Mouse (Mus musculus) heart, adult 2 months (tissue): ENCODE measurements around the gene Ghsr. TPM values are rescaled to one million over a fixed set of nuclear protein-coding genes. Genes with fewer than 3 reads are reported as not detected.

Source experiments
- DNase-seq, 2 experiments: peaks; one replicate each; pipeline ENCODE4 v3.0.0; 2021
- H3K27ac ChIP-seq: fragments of 200-600 bp; 2 replicates; pipeline ENCODE4 v1.8.1; 2022
- H3K27me3 ChIP-seq: fragments of 200-500 bp; 2 replicates; pipeline ENCODE4 v1.6.1; 2012; ENCODE audit warnings: mild to moderate bottlenecking, low read length, inconsistent platforms, mixed read lengths; ENCODE audit not compliant: control insufficient read depth, insufficient read depth
- H3K36me3 ChIP-seq: fragments of 200-500 bp; 2 replicates; pipeline ENCODE4 v1.6.1; 2012; ENCODE audit warnings: low read length, inconsistent platforms; ENCODE audit not compliant: control insufficient read depth, insufficient read depth
- H3K4me1 ChIP-seq: fragments of 200-500 bp; 2 replicates; pipeline ENCODE4 v1.6.1; 2011; ENCODE audit warnings: low read length; ENCODE audit not compliant: control insufficient read depth, insufficient read depth
- H3K4me3 ChIP-seq: fragments of 200-600 bp; 2 replicates; pipeline ENCODE4 v1.8.1; 2022
- H3K79me2 ChIP-seq: fragments of 200-500 bp; replicated peaks from 2 replicates; pipeline ENCODE4 v1.6.1; 2012; ENCODE audit warnings: mild to moderate bottlenecking, inconsistent platforms, low read length, moderate library complexity, mixed read lengths; ENCODE audit not compliant: control insufficient read depth, insufficient read depth
- H3K9ac ChIP-seq: fragments of 200-500 bp; 2 replicates; pipeline ENCODE4 v1.6.1; 2012; ENCODE audit warnings: low read depth, mild to moderate bottlenecking, control low read depth, inconsistent platforms, low read length, mixed read lengths
- CTCF ChIP-seq: fragments of 200-600 bp; IDR thresholded peaks from 2 replicates; pipeline ENCODE4 v1.8.1; 2022; ENCODE audit warnings: antibody characterized with exemption, mild to moderate bottlenecking, moderate library complexity
- EP300 ChIP-seq: fragments of 200-500 bp; IDR thresholded peaks from 2 replicates; pipeline ENCODE4 v1.6.1; 2011; ENCODE audit warnings: low read depth, low read length, control low read depth; ENCODE audit not compliant: insufficient read depth
- POLR2A ChIP-seq: fragments of 200-500 bp; IDR thresholded peaks from 2 replicates; pipeline ENCODE4 v1.6.1; 2011; ENCODE audit warnings: mild to moderate bottlenecking, low read depth, low read length, control low read depth; ENCODE audit not compliant: insufficient read depth
- WGBS: fragments of 180-500 bp; shearing (Covaris S2); methylation state at CpG from one replicate; pipeline ENCODE4 v1.1.7; 2018; 5-methylcytosine and 5-hydroxymethylcytosine counted together
- intact Hi-C: fragments of 180-260 bp; cut with DNase I; formaldehyde crosslinking; loops from one replicate; pipeline ENCODE4 v1.15.1; 2025
- polyA plus RNA-seq: library from polyadenylated mRNA; depleted of rRNA; stranded (reverse); fragments of >200 nt; gene quantifications from 2 replicates; pipeline ENCODE4 v1.2.3, GENCODE M21; 2012
- total RNA-seq, 2 experiments: library from RNA; stranded (reverse); gene quantifications; 2 replicates each; pipeline ENCODE4 v1.2.3; 2021

The Ghsr gene
- total and polyA plus RNA-seq, 3 experiments: not detected

DNA sequence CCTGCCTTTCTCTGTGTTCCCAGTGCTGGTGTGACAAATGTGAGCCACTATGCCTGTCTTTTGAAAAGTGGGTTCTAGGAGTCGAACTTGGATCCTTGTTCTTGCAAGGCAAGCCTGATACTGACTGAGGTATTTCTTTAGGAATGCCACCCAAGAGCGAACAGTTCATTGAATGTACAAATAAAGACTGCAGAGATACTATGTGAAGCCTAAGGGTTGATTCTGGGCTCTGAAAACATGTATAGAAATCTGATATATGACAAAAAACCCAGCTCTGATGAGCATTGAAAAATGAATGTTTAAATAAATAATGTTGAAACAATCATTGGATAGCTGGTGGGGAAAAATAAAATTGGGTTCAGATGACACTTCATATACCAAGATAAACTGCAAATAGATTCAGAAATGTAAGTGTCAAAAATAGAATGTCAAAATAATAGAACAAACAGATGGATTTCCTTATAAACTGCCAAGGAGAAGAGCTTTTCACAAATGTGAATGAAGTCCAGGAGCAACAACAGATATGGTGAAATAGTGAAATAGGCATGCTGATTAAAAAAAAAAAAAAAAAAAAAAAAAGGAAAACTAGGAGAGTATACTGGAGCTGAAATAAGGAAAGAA lies 11.9 kb upstream of the Ghsr start:
- no peak overlapping the region for H3K27ac ChIP-seq
- DNase-seq: no peak
- H3K27me3 ChIP-seq: no peaks in the 10 kb centered on the region
- H3K4me3 ChIP-seq: no peak overlapping the region
- H3K9ac ChIP-seq: no peak overlapping the region
- no peaks in the 10 kb centered on the region for H3K79me2 ChIP-seq
- H3K36me3 ChIP-seq: no peaks in the 10 kb centered on the region
- intact Hi-C loops: no loop called here
- TF ChIP-seq CTCF (no peak), EP300 (no peak), POLR2A (no peak)
- 73% methylated on average over 2 of the region's 2 CpGs for WGBS
- H3K4me1 ChIP-seq: no peaks in the 10 kb centered on the region

DNA sequence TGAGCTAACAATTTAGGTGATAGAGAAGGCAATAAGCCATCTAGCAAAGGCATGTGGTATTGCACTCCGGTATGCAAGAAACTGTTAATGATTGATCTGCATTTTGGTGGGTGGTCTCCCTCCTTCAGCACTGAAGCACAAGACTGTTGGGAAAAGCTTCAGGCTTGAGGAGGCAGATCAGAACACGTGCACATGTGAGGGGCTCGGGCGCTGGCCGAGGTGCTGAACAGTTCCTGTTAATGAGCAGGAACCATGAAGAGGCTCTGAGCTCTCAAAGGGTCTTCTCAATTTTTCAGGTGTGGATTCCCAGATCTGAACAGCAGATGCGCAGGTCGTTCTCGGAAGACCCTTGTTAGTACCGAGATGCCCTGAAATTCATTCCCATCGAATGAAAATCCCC lies 1.0 kb upstream of the Ghsr start:
- intact Hi-C loops: no loop called here
- no peak overlapping the region for H3K4me3 ChIP-seq
- TF ChIP-seq EP300 (no peak), CTCF (no peak), POLR2A (no peak)
- peaks cover 7% of the 10 kb centered on the region for H3K27me3 ChIP-seq
- H3K36me3 ChIP-seq: no peaks in the 10 kb centered on the region
- 5% methylated on average over 10 of the region's 10 CpGs for WGBS
- no peaks in the 10 kb centered on the region for H3K79me2 ChIP-seq
- no peak overlapping the region for H3K27ac ChIP-seq
- DNase-seq: no peak
- no peaks in the 10 kb centered on the region for H3K4me1 ChIP-seq
- H3K9ac ChIP-seq: no peak overlapping the region

DNA sequence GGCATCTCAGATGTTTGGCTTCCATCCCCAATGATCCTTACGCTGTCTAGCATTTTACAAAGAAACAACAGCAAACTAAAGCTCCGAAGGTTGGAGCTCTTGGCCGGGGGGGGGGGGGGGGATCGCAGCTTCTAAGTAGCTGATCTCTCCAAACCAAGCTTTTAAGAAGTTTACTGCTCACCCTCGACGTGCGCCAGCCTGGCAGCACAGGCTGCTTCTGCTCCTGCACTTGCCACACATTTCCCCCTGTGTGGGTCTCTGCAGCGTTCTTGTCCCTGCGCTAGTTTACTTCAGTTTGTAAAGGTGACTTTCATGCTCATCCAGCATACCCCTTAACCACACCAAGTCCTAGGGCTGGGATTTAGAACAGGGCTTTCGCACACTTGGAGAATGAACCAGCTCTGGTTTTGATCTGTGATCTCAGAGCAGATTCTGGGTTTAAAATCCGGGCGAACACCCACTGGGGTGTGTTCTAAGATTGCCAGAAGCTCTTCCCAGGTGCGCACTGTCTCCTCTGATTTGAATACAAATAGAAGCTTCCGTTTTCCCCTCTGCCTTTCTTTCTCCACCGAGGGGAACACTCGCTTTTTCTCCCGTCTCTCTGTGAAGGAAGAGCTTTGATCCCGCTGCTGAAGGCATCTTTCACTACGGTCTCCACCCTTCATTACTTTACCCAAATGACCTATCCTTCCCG lies 422 bp upstream of the Ghsr start:
- H3K27ac ChIP-seq: no peak overlapping the region
- intact Hi-C loops: no loop called here
- 8% methylated on average over 20 of the region's 20 CpGs for WGBS
- no peaks in the 10 kb centered on the region for H3K36me3 ChIP-seq
- no peak for DNase-seq
- no peak overlapping the region for H3K9ac ChIP-seq
- peaks cover 7% of the 10 kb centered on the region for H3K27me3 ChIP-seq
- no peaks in the 10 kb centered on the region for H3K4me1 ChIP-seq
- H3K79me2 ChIP-seq: no peaks in the 10 kb centered on the region
- H3K4me3 ChIP-seq: no peak overlapping the region
- TF ChIP-seq CTCF: no peak
- no peak for TF ChIP-seq POLR2A
- TF ChIP-seq EP300: no peak

DNA sequence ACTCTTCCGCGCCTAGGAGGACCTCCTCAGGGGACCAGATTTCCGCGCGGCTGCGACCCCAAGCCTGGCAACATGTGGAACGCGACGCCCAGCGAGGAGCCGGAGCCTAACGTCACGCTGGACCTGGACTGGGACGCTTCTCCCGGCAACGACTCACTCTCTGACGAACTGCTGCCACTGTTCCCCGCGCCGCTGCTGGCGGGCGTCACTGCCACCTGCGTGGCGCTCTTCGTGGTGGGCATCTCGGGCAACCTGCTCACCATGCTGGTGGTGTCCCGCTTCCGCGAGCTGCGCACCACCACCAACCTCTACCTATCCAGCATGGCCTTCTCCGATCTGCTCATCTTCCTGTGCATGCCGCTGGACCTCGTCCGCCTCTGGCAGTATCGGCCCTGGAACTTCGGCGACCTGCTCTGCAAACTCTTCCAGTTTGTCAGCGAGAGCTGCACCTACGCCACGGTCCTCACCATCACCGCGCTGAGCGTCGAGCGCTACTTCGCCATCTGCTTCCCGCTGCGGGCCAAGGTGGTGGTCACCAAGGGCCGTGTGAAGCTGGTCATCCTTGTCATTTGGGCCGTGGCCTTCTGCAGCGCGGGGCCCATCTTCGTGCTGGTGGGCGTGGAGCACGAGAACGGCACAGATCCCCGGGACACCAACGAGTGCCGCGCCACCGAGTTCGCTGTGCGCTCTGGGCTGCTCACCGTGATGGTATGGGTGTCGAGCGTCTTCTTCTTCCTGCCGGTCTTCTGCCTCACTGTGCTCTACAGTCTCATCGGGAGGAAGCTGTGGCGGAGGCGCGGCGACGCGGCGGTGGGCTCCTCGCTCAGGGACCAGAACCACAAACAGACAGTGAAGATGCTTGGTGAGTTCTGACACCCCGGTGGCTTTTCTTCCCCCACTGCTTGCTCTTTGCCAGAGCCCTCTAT lies 837 bp downstream of the Ghsr start:
- Histone ChIP-seq H3K9ac (no peak overlapping the region), H3K36me3 (no peaks in the 10 kb centered on the region), H3K4me1 (no peaks in the 10 kb centered on the region), H3K27me3 (peaks cover 7% of the 10 kb centered on the region), H3K79me2 (no peaks in the 10 kb centered on the region), H3K4me3 (no peak overlapping the region), H3K27ac (no peak overlapping the region)
- DNase-seq: no peak
- intact Hi-C loops: no loop called here
- 3% methylated on average over 77 of the region's 77 CpGs for WGBS
- TF ChIP-seq CTCF: no peak
- TF ChIP-seq EP300: no peak
- no peak for TF ChIP-seq POLR2A

DNA sequence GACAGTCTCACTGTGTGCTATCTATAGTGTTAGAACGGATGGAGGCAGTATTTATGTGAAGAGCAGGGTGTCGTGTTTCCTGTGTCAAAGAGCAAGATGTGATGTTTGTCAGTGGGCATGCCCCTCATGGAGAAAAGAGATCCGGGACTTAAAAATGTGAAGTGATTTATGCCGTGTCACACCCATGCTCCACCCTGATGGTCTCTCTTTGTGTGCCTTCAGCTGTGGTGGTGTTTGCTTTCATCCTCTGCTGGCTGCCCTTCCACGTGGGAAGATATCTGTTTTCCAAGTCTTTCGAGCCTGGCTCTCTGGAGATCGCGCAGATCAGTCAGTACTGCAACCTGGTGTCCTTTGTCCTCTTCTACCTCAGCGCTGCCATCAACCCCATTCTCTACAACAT lies 3.2 kb downstream of the Ghsr start:
- WGBS: 56% methylated on average over 9 of the region's 9 CpGs
- no peak for DNase-seq
- Histone ChIP-seq H3K9ac (no peak overlapping the region), H3K36me3 (no peaks in the 10 kb centered on the region), H3K4me3 (no peak overlapping the region), H3K27ac (no peak overlapping the region), H3K79me2 (no peaks in the 10 kb centered on the region), H3K27me3 (peaks cover 7% of the 10 kb centered on the region), H3K4me1 (no peaks in the 10 kb centered on the region)
- TF ChIP-seq EP300 (no peak), POLR2A (no peak), CTCF (no peak)
- intact Hi-C loops: no loop called here
